Mouse (Mus musculus): ENCODE data around the gene Hoxb4. TPM values are rescaled to one million over a fixed set of nuclear protein-coding genes. Genes with fewer than 3 reads are reported as not detected.

Gene Hoxb4
- total and polyA plus RNA-seq, 3 experiments: 2.7 to 5.5 (median 3.3) TPM

GRCm38 (mm10) chr11:96288455-96289221 lies 29.4 kb upstream of the Hoxb4 start:
- Histone ChIP-seq H3K79me2 (replicated peaks; ENCODE audit: control insufficient read depth, extremely low read depth, insufficient read depth, poor library complexity, severe bottlenecking) (no peaks in the 10 kb centered on the region), H3K4me3 (replicated peaks in 1 of 3; ENCODE audit: low read depth in 2 of 3, low read length in 2 of 3, poor library complexity in 1 of 3) (no peak overlapping the region), H3K4me1 (ENCODE audit: control insufficient read depth in 1 of 2, insufficient read depth in 2 of 2) (peaks cover 2 to 19% of the 10 kb centered on the region in 2 experiments; a peak in 2 of 4 replicates), H3K27ac (ENCODE audit: insufficient read depth, low read depth) (no peak overlapping the region), H3K4me2 (ENCODE audit: insufficient read depth, low read depth, poor library complexity, severe bottlenecking) (0 out of 2 replicates have a peak overlapping the region, but pooled peaks have one; percentile 53), H3K9ac (ENCODE audit: insufficient read depth, low read depth) (no peak overlapping the region), H3K9me3 (replicated peaks; ENCODE audit: low read length) (peaks cover 15% of the 10 kb centered on the region), H3K27me3 (replicated peaks) (peaks cover 96% of the 10 kb centered on the region), H3K36me3 (replicated peaks in 1 of 2; ENCODE audit: control insufficient read depth in 1 of 2, insufficient read depth in 1 of 2, low read length in 1 of 2) (no peaks in the 10 kb centered on the region)
- dilution Hi-C loops (cut with MboI; ENCODE audit: extremely low pct_ligation_motif_present, extremely low pct_unique_long_range_greater_than_20kb, low sequenced_read_pairs): no loop called here
- DNase-seq (ENCODE audit: extremely low read depth): no peak
- TF ChIP-seq RCOR1 (conservative IDR thresholded peaks at IDR 0.05; ENCODE audit: low read depth, low read length): no peak
- TF ChIP-seq NELFE (IDR thresholded peaks at IDR 0.05; ENCODE audit: low read depth, low read length): no peak
- no peak for TF ChIP-seq HCFC1 (IDR thresholded peaks at IDR 0.05; ENCODE audit: low read depth, low read length)
- TF ChIP-seq E2F4 (IDR thresholded peaks at IDR 0.05; ENCODE audit: insufficient replicate concordance, low read depth, low read length): no peak
- no peak for TF ChIP-seq BHLHE40 (IDR thresholded peaks at IDR 0.05; ENCODE audit: low read depth, low read length)
- no peak for TF ChIP-seq NRF1 (IDR thresholded peaks at IDR 0.05; ENCODE audit: low read depth, low read length)
- TF ChIP-seq ETS1 (conservative IDR thresholded peaks at IDR 0.05; ENCODE audit: low read depth, low read length): no peak
- TF ChIP-seq GABPA (IDR thresholded peaks at IDR 0.05; ENCODE audit: insufficient replicate concordance, low read depth, low read length): no peak
- no peak for TF ChIP-seq CHD1 (IDR thresholded peaks at IDR 0.05; ENCODE audit: low read depth, low read length)
- no peak for TF ChIP-seq RAD21 (IDR thresholded peaks at IDR 0.05; ENCODE audit: low read depth, low read length)
- TF ChIP-seq POLR2A (IDR thresholded peaks at IDR 0.05; ENCODE audit: low read depth, low read length): no peak
- TF ChIP-seq KAT2A (IDR thresholded peaks at IDR 0.05; ENCODE audit: insufficient replicate concordance, low read length): no peak
- no peak for TF ChIP-seq JUN (IDR thresholded peaks at IDR 0.05; ENCODE audit: insufficient read depth, low read depth, low read length)
- no peak for TF ChIP-seq SMC3 (IDR thresholded peaks at IDR 0.05; ENCODE audit: low read depth, low read length)
- TF ChIP-seq MAX (IDR thresholded peaks at IDR 0.05; ENCODE audit: low read length): no peak
- no peak for TF ChIP-seq TCF12 (IDR thresholded peaks at IDR 0.05; ENCODE audit: low read depth, low read length)
- TF ChIP-seq ZNF384 (IDR thresholded peaks at IDR 0.05; ENCODE audit: low read depth, low read length): no peak
- no peak for TF ChIP-seq MYC (IDR thresholded peaks at IDR 0.05; ENCODE audit: low read depth, low read length)
- TF ChIP-seq ZMIZ1 (IDR thresholded peaks at IDR 0.05; ENCODE audit: low read depth, low read length): no peak
- TF ChIP-seq USF1 (IDR thresholded peaks at IDR 0.05; ENCODE audit: low read depth, low read length): no peak
- in situ Hi-C loops (cut with MboI; ENCODE audit: low pct_ligation_motif_present, low pct_unique_long_range_greater_than_20kb, low sequenced_read_pairs): no loop called here

DNA sequence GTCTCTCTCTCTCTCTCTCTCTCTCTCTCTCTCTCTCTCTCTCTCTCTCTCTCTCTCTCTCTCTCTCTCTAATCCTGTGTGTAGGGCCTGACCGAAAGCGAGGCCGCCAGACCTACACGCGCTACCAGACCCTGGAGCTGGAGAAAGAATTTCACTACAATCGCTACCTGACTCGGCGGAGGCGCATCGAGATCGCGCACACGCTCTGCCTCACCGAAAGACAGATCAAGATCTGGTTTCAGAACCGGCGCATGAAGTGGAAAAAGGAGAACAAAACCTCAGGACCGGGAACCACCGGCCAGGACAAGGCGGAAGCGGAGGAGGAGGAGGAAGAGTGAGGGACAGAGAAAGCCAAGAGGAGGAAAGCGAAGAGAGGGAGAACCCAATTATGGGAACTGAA lies 28.8 kb upstream of the Hoxb4 start:
- H3K4me2 ChIP-seq (ENCODE audit: insufficient read depth, low read depth, poor library complexity, severe bottlenecking): peak overlapping the region; percentile 53; the same call in 1 of the 2 replicates
- TF ChIP-seq SIN3A (IDR thresholded peaks at IDR 0.05; ENCODE audit: low read length) (no peak), ZNF384 (IDR thresholded peaks at IDR 0.05; ENCODE audit: low read depth, low read length) (no peak), GABPA (IDR thresholded peaks at IDR 0.05; ENCODE audit: insufficient replicate concordance, low read depth, low read length) (no peak), UBTF (IDR thresholded peaks at IDR 0.05; ENCODE audit: low read depth, low read length) (no peak), MAFK (IDR thresholded peaks at IDR 0.05; ENCODE audit: insufficient replicate concordance, low read length) (no peak), ZMIZ1 (IDR thresholded peaks at IDR 0.05; ENCODE audit: low read depth, low read length) (no peak), TCF12 (IDR thresholded peaks at IDR 0.05; ENCODE audit: low read depth, low read length) (no peak)
- H3K4me1 ChIP-seq (ENCODE audit: control insufficient read depth in 1 of 2, insufficient read depth in 2 of 2): peaks cover 2 to 22% of the 10 kb centered on the region in 2 experiments; a peak in 2 of 4 replicates
- in situ Hi-C loops (cut with MboI; ENCODE audit: low pct_ligation_motif_present, low pct_unique_long_range_greater_than_20kb, low sequenced_read_pairs): no loop called here
- no peaks in the 10 kb centered on the region for H3K36me3 ChIP-seq (replicated peaks in 1 of 2; ENCODE audit: control insufficient read depth in 1 of 2, insufficient read depth in 1 of 2, low read length in 1 of 2)
- dilution Hi-C loops (cut with MboI; ENCODE audit: extremely low pct_ligation_motif_present, extremely low pct_unique_long_range_greater_than_20kb, low sequenced_read_pairs): no loop called here
- no peaks in the 10 kb centered on the region for H3K79me2 ChIP-seq (replicated peaks; ENCODE audit: control insufficient read depth, extremely low read depth, insufficient read depth, poor library complexity, severe bottlenecking)
- peaks cover 96% of the 10 kb centered on the region for H3K27me3 ChIP-seq (replicated peaks)
- H3K4me3 ChIP-seq (replicated peaks in 1 of 3; ENCODE audit: low read depth in 2 of 3, low read length in 2 of 3, poor library complexity in 1 of 3): no peak overlapping the region
- H3K9me3 ChIP-seq (replicated peaks; ENCODE audit: low read length): peaks cover 15% of the 10 kb centered on the region
- no peak for DNase-seq (ENCODE audit: extremely low read depth)
- no peak overlapping the region for H3K27ac ChIP-seq (ENCODE audit: insufficient read depth, low read depth)
- H3K9ac ChIP-seq (ENCODE audit: insufficient read depth, low read depth): no peak overlapping the region
